Mouse (Mus musculus) E14TG2a.4 (cell line): ENCODE data around the gene Gxylt2.

Experiments
- CTCF ChIP-seq: conservative IDR thresholded peaks from 2 replicates; pipeline ENCODE4 v1.5.1; 2014; ENCODE audit warnings: low read length
- POU5F1 ChIP-seq: IDR thresholded peaks from 2 replicates; pipeline ENCODE4 v1.6.1; 2014; ENCODE audit warnings: low read length, borderline replicate concordance

DNA sequence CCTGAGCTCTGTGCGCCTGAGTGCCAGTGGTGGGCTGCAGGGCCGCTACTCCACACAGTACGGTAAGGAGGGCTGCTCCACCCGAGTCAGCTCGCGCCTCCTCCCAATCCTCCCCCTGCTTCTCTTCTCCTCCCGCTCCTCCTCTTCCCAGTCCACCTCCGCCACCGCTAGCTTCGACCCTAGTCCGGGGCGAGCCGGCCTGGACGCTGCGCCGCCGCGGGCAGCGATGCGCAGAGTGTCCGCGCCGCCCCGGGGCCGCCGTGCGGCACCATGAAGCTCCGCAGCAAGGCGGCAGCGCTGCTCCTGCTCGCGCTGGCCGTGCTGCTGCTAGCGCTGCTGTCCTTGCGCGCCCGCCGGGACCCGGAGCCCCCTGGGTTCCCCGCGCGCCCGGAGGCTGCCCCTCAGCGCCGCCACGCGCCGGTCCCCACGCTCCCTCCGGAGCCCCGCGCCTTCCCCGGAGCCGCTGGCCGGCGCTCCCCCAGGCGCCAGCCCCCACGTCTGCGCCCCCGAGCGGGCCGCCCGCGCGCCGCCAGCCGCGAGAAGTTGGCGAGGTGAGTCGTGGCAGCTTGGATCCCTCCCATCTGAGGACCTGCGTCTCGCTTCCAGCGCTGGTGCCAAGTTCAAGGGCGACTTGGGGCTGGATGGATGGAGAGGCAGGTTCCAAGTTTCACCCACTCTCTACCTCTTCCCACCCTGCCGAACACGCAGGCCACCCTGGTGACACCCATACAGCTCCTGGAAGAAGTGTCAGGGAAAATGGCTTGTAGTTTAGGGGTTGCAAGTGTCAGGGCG, at the start of gene Gxylt2:
- TF ChIP-seq CTCF = no peak
- no peak for TF ChIP-seq POU5F1
